Mouse (Mus musculus) megakaryocyte, adult 5-6 weeks (primary cell): ENCODE data around the gene Cst6. TPM values are rescaled to one million over a fixed set of nuclear protein-coding genes. Genes with fewer than 3 reads are reported as not detected.
A peak's percentile ranks its signal among the peaks of the same experiment; 100 is the strongest.

Experiments
- ATAC-seq: 2 replicates; pipeline ENCODE4 v1.8.0; 2016; ENCODE audit warnings: mild to moderate bottlenecking, inconsistent platforms; ENCODE audit not compliant: poor library complexity, severe bottlenecking
- total RNA-seq, 2 experiments: library from RNA; stranded (forward) in 1 of 2; stranded (reverse) in 1 of 2; fragments of 153-499, 151-499 nt in 1 of 2; fragments of 221-1000, 200-1000 nt in 1 of 2; gene quantifications; 2 replicates each; pipeline versions ENCODE4 v1.2.3 to v1.2.4; 2015 to 2017

Cst6 gene
- total RNA-seq, 2 experiments from 2014 or later: not detected

GRCm38 (mm10) chr19:5353609-5354008 lies 4.2 kb upstream of the Cst6 start:
- ATAC-seq: no peak

DNA sequence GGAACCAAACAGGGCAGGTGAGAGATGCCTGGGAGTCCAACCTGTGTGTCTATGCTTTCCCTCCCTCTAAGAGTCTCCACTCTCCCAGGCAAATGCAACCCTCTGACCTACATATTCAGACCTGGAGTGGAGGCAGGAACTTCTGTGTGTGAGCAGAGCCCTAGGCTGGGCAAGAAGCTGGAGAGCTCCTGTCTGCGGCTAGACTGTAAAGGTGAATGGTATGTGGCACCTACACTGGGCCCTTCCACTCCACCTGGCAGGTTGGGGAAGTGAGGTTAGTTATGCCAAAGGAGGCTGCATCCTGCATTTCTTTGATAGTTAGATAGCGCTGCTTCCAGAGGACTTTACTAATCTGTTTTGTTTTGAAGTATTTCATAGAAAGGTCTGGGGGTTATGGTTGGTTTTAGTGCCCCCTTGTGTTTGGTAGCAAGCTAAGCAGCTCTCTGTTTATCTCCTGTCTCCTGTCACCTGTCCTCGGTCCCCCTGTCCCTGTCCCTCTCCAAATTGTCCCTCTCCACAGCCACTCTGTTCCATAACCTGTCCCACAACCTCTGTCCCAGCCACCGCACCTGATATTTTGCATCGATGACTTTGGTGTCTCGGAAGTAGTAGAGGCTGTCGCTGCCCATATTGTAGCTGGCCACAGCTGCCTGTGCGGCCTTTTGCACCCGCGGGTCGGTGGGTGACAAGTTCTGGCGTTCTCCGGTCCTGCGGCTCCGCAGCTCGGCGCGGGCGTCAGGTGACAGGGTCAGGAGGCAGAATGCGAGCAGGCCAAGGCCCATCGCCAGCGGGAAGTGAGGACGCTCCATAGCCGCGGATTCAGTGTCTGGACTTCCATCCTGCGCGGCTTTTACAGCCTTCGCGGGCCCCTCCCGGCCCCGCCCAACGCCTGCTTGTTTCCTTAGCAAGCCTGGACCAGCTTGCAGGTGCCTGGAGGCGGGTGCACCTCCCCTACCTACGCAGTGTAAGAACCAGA lies 560 bp downstream of the Cst6 start:
- ATAC-seq: peak; percentile 30; the same call in 1 of the 2 replicates

- ATAC-seq: no peak
Measured at GRCm38 (mm10) chr19:5348064-5348463, 1.3 kb downstream of the Cst6 start.

- no peak for ATAC-seq
Measured at GRCm38 (mm10) chr19:5345297-5346131, 3.9 kb downstream of the Cst6 start.

DNA sequence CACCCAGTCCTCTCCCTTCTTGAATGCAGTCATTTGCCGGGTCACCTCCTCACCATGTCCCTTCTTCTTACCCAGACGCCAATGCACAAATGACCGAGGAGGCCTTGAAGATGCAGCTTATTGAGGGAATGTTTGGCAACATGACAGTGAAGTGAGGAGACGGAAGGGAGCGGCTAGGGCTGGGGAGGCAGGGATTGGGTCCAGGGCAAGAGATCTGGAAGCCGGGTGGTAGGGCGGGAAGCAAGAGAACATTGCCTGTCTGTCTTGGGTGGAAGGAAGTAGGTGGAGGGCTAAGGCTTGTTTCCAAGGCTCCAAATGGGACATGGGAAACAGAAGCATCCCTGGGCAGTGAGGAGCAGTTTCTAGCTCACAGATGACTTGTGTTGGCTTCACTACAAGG lies 8.0 kb downstream of the Cst6 start:
- no peak for ATAC-seq

DNA sequence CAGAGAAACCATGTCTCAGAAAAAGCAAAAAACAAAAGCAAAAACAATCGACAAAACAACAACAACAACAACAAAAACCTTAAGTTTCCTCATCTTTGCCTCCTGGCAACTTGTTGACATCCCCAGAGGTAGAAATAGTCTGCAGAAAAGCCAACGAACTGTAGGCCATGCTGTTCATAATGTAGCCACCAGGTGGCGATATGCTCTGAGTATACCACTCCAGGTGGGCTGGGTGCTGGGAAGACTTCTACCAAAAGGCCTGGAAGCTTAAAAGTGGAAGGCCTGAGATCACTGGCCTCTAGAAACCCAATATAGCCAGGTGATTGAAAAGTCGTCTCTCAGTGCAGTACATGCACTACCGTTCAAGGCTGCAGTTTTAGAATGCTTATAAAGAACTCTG lies 11.4 kb downstream of the Cst6 start:
- peak; percentile 67 for ATAC-seq

GRCm38 (mm10) chr19:5335441-5335840 lies 13.9 kb downstream of the Cst6 start, which contains the start of gene Catsper1:
Gene Catsper1 (plus strand): TSS chr19:5335741.
- ATAC-seq: no peak

DNA sequence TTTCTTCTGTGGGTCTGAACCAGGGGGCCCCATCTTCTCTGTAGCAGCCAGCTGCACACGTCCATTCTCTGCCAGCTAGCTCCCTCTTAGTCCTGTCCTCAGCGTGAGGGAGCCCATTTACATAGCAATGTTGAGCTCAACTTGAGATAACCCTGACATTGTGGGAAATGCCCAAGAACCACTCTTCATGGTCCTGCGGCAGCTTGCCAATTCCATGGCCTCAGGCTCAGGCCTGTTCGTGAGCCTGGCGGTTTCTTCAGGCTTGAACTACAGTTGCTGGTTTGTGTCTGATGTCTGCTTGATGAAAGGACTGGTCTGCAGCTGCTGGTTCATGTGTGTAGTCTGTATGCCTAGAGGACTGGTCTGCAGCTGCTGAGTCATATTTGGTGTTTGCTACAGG lies 14.6 kb downstream of the Cst6 start:
- ATAC-seq: no peak

DNA sequence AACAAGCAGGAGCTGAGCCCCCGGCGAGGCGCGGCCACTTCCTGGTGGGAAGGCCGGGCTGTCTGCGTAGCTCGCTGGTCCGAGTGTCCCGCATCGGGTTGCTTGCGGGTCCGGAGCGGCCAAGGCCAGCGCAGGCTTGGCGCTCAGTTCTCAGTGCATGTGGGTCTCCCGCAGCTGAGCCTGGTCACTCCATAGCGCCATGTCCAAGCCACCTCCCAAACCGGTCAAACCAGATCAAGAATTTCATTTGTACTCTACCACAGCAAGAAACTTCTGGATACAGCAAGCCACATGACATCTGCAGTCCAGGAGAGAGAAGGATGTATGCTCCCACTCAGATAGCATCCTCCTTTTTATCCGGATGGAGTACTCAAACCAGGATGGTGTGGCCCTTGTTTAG lies 21.4 kb downstream of the Cst6 start:
- ATAC-seq: no peak

DNA sequence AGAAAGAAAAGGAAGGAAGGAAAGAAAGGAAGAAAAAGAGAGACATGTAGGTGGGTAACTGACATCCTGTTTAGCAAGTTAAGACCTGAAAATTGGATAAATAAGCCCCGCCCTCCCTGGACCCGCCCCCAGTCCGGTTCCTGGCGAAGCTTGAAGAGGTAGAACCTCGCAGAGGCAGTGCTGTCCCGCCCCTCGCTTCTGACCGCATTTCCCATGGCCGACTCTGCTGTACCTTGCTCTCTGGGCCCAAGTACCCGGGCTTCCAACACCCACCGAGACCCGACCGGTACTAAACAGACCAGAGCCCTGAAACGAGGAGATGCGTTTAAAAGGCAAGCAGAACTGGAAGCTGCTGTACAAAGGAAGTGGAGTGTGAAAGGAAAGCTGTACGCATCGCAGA lies 25.6 kb downstream of the Cst6 start:
- ATAC-seq: no peak

GRCm38 (mm10) chr19:5313189-5313588 lies 36.2 kb downstream of the Cst6 start:
- ATAC-seq: no peak

GRCm38 (mm10) chr19:5309025-5309424 lies 40.3 kb downstream of the Cst6 start:
- ATAC-seq: no peak

DNA sequence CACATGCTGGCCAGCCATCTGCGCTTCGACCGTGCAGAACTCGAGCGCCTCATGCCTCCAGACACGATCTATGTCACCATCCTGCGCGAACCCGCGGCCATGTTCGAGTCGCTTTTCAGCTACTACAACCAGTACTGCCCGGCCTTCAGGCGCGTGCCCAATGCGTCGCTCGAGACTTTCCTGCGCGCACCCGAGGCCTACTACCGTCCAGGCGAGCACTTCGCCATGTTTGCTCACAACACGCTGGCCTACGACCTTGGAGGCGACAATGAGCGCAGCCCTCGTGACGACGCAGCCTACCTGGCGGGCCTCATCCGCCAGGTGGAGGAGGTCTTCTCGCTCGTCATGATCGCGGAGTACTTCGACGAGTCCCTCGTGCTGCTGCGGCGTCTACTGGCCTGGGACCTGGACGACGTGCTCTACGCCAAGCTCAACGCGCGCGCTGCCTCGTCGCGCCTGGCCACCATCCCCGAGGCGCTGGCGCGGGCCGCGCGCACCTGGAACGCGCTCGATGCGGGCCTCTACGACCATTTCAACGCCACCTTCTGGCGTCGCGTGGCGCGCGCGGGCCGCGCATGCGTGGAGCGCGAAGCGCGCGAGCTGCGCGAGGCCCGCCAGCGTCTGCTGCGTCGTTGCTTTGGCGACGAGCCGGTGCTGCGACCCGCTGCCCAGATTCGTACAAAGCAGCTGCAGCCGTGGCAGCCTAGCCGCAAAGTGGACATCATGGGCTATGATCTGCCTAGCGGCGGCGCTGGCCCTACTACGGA lies 42.2 kb downstream of the Cst6 start:
- no peak for ATAC-seq

GRCm38 (mm10) chr19:5306279-5306678 lies 43.1 kb downstream of the Cst6 start:
- ATAC-seq: no peak

- peak; percentile 49 for ATAC-seq
Measured at GRCm38 (mm10) chr19:5302455-5302854, 46.9 kb downstream of the Cst6 start.

- no peak for ATAC-seq
Measured at GRCm38 (mm10) chr19:5300588-5300987, 48.8 kb downstream of the Cst6 start.

DNA sequence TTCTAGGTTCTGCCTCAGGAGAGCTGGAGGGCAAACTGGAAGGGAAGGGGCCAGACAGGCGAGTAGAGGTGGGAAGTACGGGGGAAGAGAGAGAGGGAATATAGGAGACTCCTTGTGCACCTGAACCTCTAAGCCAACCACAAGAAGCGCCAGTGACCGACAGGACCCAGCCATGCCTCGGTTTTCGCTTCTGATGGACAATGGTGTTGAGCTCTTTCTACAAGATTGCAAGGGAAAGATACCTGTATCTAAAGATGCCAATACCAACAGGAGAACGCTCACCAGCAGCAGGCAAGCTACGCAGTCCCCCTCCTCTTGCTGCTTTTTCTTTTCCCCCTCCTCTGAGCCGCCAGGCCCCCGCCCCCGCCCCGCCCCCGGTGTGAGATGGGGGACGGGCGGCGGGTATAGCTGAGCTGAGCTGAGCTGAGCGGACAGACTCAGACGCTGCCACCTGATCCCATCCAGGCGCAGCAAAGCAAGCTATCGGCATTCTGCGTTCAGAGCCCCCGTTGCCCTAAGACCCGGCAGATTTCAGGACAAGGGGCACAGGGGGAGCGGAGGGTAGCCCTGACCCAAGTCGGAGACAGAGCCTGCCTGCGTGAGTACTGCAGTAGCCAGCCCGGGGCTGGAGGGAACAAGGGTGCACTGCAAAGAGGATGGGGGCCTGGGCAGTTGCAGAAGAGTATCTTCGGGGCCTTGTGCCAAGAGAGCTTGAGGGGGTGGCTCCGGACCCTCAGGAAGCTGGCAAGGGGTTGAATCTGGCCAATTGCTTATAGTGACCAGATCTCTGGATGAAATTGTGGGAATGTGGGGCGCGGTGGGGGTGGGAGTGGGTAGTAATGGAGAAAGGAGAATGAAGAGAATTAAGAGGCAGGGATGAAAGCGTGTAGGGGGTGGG lies 51.2 kb downstream of the Cst6 start, which contains the start of gene Gal3st3:
Gal3st3 (plus strand) TSS at position 429 of the 898 bp plus-strand sequence.
- ATAC-seq: no peak

DNA sequence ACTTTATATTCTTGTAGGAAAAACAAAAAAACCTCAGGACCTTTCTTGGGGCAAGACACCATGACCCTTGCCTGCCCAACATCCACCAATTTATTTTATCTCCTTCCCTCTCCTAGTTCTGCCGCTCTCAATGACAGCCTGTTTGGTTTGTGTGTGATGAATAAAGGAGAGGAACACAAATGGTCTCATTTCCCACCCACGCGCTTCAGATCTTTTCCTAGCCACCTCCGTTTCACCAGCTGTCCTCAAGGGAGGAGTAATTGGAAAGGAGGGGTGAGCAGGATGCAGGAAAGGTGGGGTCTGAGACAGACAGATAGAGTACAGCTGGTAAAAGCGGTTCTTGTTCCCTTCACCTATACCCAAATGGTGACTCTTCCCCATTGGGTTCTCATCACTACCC lies 52.7 kb downstream of the Cst6 start:
- no peak for ATAC-seq

GRCm38 (mm10) chr19:5295736-5296075 lies 53.7 kb downstream of the Cst6 start:
- peak; percentile 7; the same call in 1 of the 2 replicates for ATAC-seq
